Mouse (Mus musculus) G1E (cell line): Measurements from ENCODE around the gene Luzp1. TPM values are rescaled to one million over a fixed set of nuclear protein-coding genes. Genes with fewer than 3 reads are reported as not detected.

ENCODE experiments used
- ATAC-seq: 2 replicates; pipeline ENCODE4 v1.8.0; 2016; ENCODE audit warnings: mild to moderate bottlenecking; ENCODE audit not compliant: insufficient number of reproducible peaks, poor library complexity, low FRiP score, severe bottlenecking; ENCODE audit errors: extremely low read depth
- DNase-seq: peaks from one replicate; pipeline ENCODE4 v3.0.0; 2012; ENCODE audit warnings: low spot score
- H3K27me3 ChIP-seq: 2 replicates; pipeline ENCODE4 v1.6.1; 2012; ENCODE audit warnings: mild to moderate bottlenecking, low read length, inconsistent platforms; ENCODE audit not compliant: insufficient read depth
- H3K36me3 ChIP-seq: replicated peaks from 2 replicates; pipeline ENCODE3; 2012; ENCODE audit warnings: mild to moderate bottlenecking, inconsistent platforms
- H3K4me1 ChIP-seq: 2 replicates; pipeline ENCODE4 v1.6.1; 2012; ENCODE audit warnings: low read depth, low read length, inconsistent platforms, mixed read lengths; ENCODE audit not compliant: insufficient read depth
- H3K4me3 ChIP-seq: 2 replicates; pipeline ENCODE4 v1.5.1; 2012; ENCODE audit warnings: low read depth, mild to moderate bottlenecking, inconsistent platforms, low read length, moderate library complexity, mixed read lengths
- H3K9me3 ChIP-seq: replicated peaks from 2 replicates; pipeline ENCODE4 v1.6.1; 2012; ENCODE audit warnings: inconsistent platforms
- CTCF ChIP-seq: IDR thresholded peaks from 2 replicates; pipeline ENCODE4 v1.5.1; 2012; ENCODE audit warnings: low read depth, low read length, inconsistent platforms, mixed read lengths
- GATA1 ChIP-seq: IDR thresholded peaks from 2 replicates; pipeline ENCODE4 v1.6.1; 2012; ENCODE audit warnings: borderline replicate concordance, low read length, inconsistent platforms, mixed read lengths
- GATA2 ChIP-seq: IDR thresholded peaks from 2 replicates; pipeline ENCODE4 v1.6.1; 2012; ENCODE audit warnings: low read depth, low read length, inconsistent platforms, borderline replicate concordance
- POLR2AphosphoS5 ChIP-seq: IDR thresholded peaks from 2 replicates; pipeline ENCODE4 v1.6.1; 2012; ENCODE audit warnings: low read depth, low read length, inconsistent platforms; ENCODE audit not compliant: insufficient replicate concordance
- TAL1 ChIP-seq: conservative IDR thresholded peaks from 2 replicates; pipeline ENCODE4 v1.6.1; 2012; ENCODE audit warnings: low read depth, low read length, inconsistent platforms, mixed read lengths
- polyA plus RNA-seq: library from polyadenylated mRNA; stranded (reverse); fragments of >175 nt; gene quantifications from 2 replicates; pipeline ENCODE4 v1.2.3, GENCODE M21; 2012
- total RNA-seq, 2 experiments: library from RNA; stranded (forward) in 1 of 2; stranded (reverse) in 1 of 2; fragments of 200-1000 nt in 1 of 2; fragments of >200 nt in 1 of 2; fragmentation: Nextera tagmentation in 1 of 2; gene quantifications; 2 replicates each; pipeline ENCODE4 v1.2.3; 2014 to 2017

The Luzp1 gene
- total and polyA plus RNA-seq, 3 experiments, result 0.33 TPM; not detected in 2

- no peaks in the 10 kb centered on the region for H3K36me3 ChIP-seq
- DNase-seq (no peak), ATAC-seq (no peak)
- H3K9me3 ChIP-seq, result no peaks in the 10 kb centered on the region
- H3K4me3 ChIP-seq, result no peak overlapping the region
- H3K27me3 ChIP-seq, result peaks cover 10% of the 10 kb centered on the region
- H3K4me1 ChIP-seq, result no peaks in the 10 kb centered on the region
- no peak for TF ChIP-seq GATA2
These were observed 10.4 kb upstream of the Luzp1 start for GRCm38 (mm10) chr4:136459210-136459609.

DNA sequence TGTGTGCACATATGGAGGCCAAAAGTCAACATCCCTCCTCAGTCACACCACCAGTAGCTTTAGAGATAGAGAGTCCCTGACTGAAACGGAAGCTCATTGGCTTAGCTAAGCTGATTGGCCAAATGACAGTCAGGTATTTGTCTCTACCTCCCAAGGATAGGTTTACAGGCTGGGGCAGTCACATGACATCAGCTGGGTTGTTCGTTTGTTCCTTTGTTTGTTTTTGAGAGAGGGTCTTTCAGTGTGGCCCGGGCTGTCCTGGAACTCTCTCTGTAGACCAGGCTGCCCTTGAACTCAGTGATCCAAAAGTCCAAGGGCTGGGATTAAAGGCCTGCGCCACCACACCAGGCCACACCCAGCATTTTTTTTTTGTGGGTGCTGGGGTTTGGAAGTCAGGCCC, 8.4 kb upstream of the Luzp1 start:
- Histone ChIP-seq H3K4me3 (no peak overlapping the region), H3K4me1 (no peaks in the 10 kb centered on the region), H3K36me3 (no peaks in the 10 kb centered on the region), H3K27me3 (peaks cover 10% of the 10 kb centered on the region), H3K9me3 (no peaks in the 10 kb centered on the region)
- TF ChIP-seq GATA2 (no peak), TAL1 (no peak), POLR2AphosphoS5 (no peak)
- DNase-seq (no peak), ATAC-seq (no peak)

DNA sequence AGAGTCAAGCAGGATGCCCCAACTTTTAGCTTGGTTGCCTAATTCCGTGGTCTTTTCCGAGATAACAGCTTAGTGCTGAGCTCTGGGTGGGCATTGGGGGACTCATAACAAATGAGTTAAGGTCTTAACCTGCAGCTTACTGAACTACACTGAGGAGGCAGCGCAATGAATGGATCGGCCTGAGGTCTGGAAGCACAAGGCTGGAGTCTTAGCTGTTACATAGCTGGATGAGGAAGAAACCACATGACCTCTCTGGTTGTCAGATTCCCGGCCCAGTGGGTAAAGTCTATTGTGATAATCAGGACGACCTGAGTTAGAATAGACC, 7.8 kb upstream of the Luzp1 start:
- no peaks in the 10 kb centered on the region for H3K36me3 ChIP-seq
- DNase-seq (no peak), ATAC-seq (no peak)
- no peaks in the 10 kb centered on the region for H3K9me3 ChIP-seq
- H3K4me1 ChIP-seq, result no peaks in the 10 kb centered on the region
- no peak for TF ChIP-seq GATA1
- no peak for TF ChIP-seq CTCF
- TF ChIP-seq TAL1, result no peak
- TF ChIP-seq POLR2AphosphoS5, result no peak
- no peak for TF ChIP-seq GATA2
- peaks cover 10% of the 10 kb centered on the region for H3K27me3 ChIP-seq
- H3K4me3 ChIP-seq, result no peak overlapping the region

GRCm38 (mm10) chr4:136462086-136462838, 7.3 kb upstream of the Luzp1 start, which contains the start of gene 6030445D17Rik:
TSS of gene 6030445D17Rik (plus strand) at chr4:136462250.
- DNase-seq (no peak), ATAC-seq (no peak)
- Histone ChIP-seq H3K4me1 (no peaks in the 10 kb centered on the region), H3K36me3 (no peaks in the 10 kb centered on the region), H3K27me3 (peaks cover 10% of the 10 kb centered on the region), H3K9me3 (no peaks in the 10 kb centered on the region), H3K4me3 (no peak within 1 kb of the TSS)
- TF ChIP-seq POLR2AphosphoS5 (no peak), GATA2 (no peak)

DNA sequence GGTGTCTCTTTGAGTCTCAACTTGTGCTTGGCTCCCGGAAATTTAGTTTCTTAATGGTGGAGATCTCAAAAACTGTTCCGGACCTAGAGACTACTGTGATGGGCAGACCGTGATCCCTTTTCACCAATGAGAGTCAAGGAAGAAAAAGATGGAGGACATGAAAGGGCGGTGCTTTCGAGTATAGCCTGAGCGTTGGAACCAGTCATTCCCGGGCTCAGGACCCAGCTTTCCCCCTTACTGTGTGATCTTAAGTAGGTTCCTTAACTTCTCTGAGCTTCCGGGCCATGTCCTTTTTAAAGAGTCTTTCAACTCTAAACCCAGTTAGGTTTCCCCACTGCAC, 6.8 kb upstream of the Luzp1 start:
- TF ChIP-seq CTCF (no peak), GATA2 (no peak), GATA1 (no peak), TAL1 (no peak), POLR2AphosphoS5 (no peak)
- no peaks in the 10 kb centered on the region for H3K36me3 ChIP-seq
- no peaks in the 10 kb centered on the region for H3K4me1 ChIP-seq
- DNase-seq, result no peak
- peaks cover 10% of the 10 kb centered on the region for H3K27me3 ChIP-seq
- no peak overlapping the region for H3K4me3 ChIP-seq
- no peaks in the 10 kb centered on the region for H3K9me3 ChIP-seq
- ATAC-seq, result no peak

- H3K36me3 ChIP-seq, result no peaks in the 10 kb centered on the region
- ATAC-seq, result no peak
- H3K27me3 ChIP-seq, result peaks cover 10% of the 10 kb centered on the region
- H3K4me1 ChIP-seq, result no peaks in the 10 kb centered on the region
- H3K9me3 ChIP-seq, result no peaks in the 10 kb centered on the region
- TF ChIP-seq CTCF (no peak), TAL1 (no peak)
- H3K4me3 ChIP-seq, result no peak overlapping the region
- DNase-seq, result no peak
These were observed 6.1 kb upstream of the Luzp1 start for GRCm38 (mm10) chr4:136463436-136463835.

DNA sequence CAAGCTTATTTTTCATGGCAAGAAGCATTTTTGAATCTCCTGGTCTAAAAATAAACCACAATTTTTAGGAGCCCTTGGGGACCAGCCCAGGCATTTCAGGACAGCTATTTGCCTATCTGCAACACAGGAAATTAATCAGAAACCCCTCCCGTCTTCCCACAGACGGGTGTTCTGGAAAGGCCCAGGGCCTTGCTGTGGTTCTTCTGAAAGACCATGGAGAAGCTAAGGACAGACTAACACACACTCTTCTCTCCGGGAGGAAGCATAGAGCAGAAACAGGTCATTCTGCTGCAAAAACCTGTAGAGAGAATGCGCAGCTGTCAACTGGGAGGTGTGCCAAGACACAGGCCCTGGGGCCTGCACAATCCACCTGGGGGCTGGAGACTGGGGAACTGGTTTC, 3.3 kb upstream of the Luzp1 start:
- Histone ChIP-seq H3K4me1 (no peaks in the 10 kb centered on the region), H3K4me3 (no peak overlapping the region), H3K36me3 (no peaks in the 10 kb centered on the region), H3K9me3 (peaks cover 11% of the 10 kb centered on the region), H3K27me3 (peaks cover 15% of the 10 kb centered on the region)
- ATAC-seq (no peak), DNase-seq (no peak)
- TF ChIP-seq POLR2AphosphoS5 (no peak), CTCF (no peak), GATA2 (no peak), GATA1 (no peak), TAL1 (no peak)
